Mouse (Mus musculus): ENCODE measurements around the gene Efs. TPM values are rescaled to one million over a fixed set of nuclear protein-coding genes. Genes with fewer than 3 reads are reported as not detected.

The Efs gene
- polyA plus RNA-seq, 1 experiment from 2014 or later, result 32.1 TPM

- peak; percentile 87 for ATAC-seq (replicated peaks; ENCODE audit: low FRiP score)
- WGBS, result under 1% methylated on average over 49 of the region's 61 CpGs
- peaks cover 1% of the 10 kb centered on the region; the same call in 1 of the 2 replicates for H3K36me3 ChIP-seq
Measured at GRCm38 (mm10) chr14:54877048-54877715, 48.7 kb downstream of the Efs start, which contains the start of gene Ppp1r3e. Gene Ppp1r3e, minus strand, starts transcription at chr14:54877550.

GRCm38 (mm10) chr14:54876539-54877047, 49.3 kb downstream of the Efs start:
- H3K4me2 ChIP-seq, result peak overlapping the region; percentile 100
- peak overlapping the region; percentile 65 for H3K9ac ChIP-seq
- peaks cover 18% of the 10 kb centered on the region for H3K4me1 ChIP-seq
- ATAC-seq (replicated peaks; ENCODE audit: low FRiP score), result peak; percentile 90
- H3K27ac ChIP-seq, result peak overlapping the region; percentile 90
- peak overlapping the region; percentile 72 for H3K4me3 ChIP-seq (replicated peaks)
- H3K9me3 ChIP-seq (replicated peaks), result no peaks in the 10 kb centered on the region
- peaks cover 4% of the 10 kb centered on the region; the same call in 1 of the 2 replicates for H3K36me3 ChIP-seq
- WGBS, result under 1% methylated on average over 71 of the region's 72 CpGs
- H3K27me3 ChIP-seq, result peaks cover 4% of the 10 kb centered on the region; the same call in 1 of the 2 replicates

More at GRCm38 (mm10) chr14:54877048-54877715, 48.7 kb downstream of the Efs start, which contains the start of gene Ppp1r3e:
- H3K9me3 ChIP-seq (replicated peaks), result no peaks in the 10 kb centered on the region
- H3K27me3 ChIP-seq, result peaks cover 4% of the 10 kb centered on the region; the same call in 1 of the 2 replicates
- peak within 1 kb of the TSS; percentile 72 for H3K4me3 ChIP-seq (replicated peaks)
- peaks cover 18% of the 10 kb centered on the region for H3K4me1 ChIP-seq
- peak within 1 kb of the TSS; percentile 90 for H3K27ac ChIP-seq
- peak within 1 kb of the TSS; percentile 100 for H3K4me2 ChIP-seq
- H3K9ac ChIP-seq, result peak within 1 kb of the TSS; percentile 65

- peaks cover 4% of the 10 kb centered on the region; the same call in 1 of the 2 replicates for H3K36me3 ChIP-seq
- peaks cover 18% of the 10 kb centered on the region for H3K4me1 ChIP-seq
- peak; percentile 34 for ATAC-seq (replicated peaks; ENCODE audit: low FRiP score)
- WGBS, result 2% methylated on average over 36 of the region's 36 CpGs
- H3K27me3 ChIP-seq, result peaks cover 4% of the 10 kb centered on the region; the same call in 1 of the 2 replicates
- peak overlapping the region; percentile 72 for H3K4me3 ChIP-seq (replicated peaks)
- no peaks in the 10 kb centered on the region for H3K9me3 ChIP-seq (replicated peaks)
- H3K4me2 ChIP-seq, result peak overlapping the region; percentile 100
- H3K27ac ChIP-seq, result peak overlapping the region; percentile 90
- H3K9ac ChIP-seq, result peak overlapping the region; percentile 65
Measured at GRCm38 (mm10) chr14:54875844-54876538, 49.9 kb downstream of the Efs start.

- 86% methylated on average over 3 of the region's 3 CpGs for WGBS
- Histone ChIP-seq H3K27me3 (peaks cover 4% of the 10 kb centered on the region; the same call in 1 of the 2 replicates), H3K36me3 (peaks cover 4% of the 10 kb centered on the region; the same call in 1 of the 2 replicates), H3K27ac (no peak overlapping the region), H3K9ac (no peak overlapping the region), H3K4me1 (peaks cover 18% of the 10 kb centered on the region), H3K4me3 (replicated peaks) (no peak overlapping the region), H3K9me3 (replicated peaks) (no peaks in the 10 kb centered on the region), H3K4me2 (no peak overlapping the region)
- no peak for ATAC-seq (replicated peaks; ENCODE audit: low FRiP score)
Measured at GRCm38 (mm10) chr14:54874165-54874564, 51.8 kb downstream of the Efs start.

- H3K4me2 ChIP-seq, result no peak within 1 kb of the TSS
- no peak within 1 kb of the TSS for H3K4me3 ChIP-seq (replicated peaks)
- no peak within 1 kb of the TSS for H3K27ac ChIP-seq
- WGBS, result 87% methylated on average over 5 of the region's 5 CpGs
- H3K36me3 ChIP-seq, result peaks cover 4% of the 10 kb centered on the region; the same call in 1 of the 2 replicates
- no peaks in the 10 kb centered on the region for H3K9me3 ChIP-seq (replicated peaks)
- no peak for ATAC-seq (replicated peaks; ENCODE audit: low FRiP score)
- H3K4me1 ChIP-seq, result peaks cover 6% of the 10 kb centered on the region
- H3K9ac ChIP-seq, result no peak within 1 kb of the TSS
- no peaks in the 10 kb centered on the region; the same call in 1 of the 2 replicates for H3K27me3 ChIP-seq
Measured at GRCm38 (mm10) chr14:54870861-54871260, 55.1 kb downstream of the Efs start, which contains the start of gene Homez. Gene Homez, minus strand, starts transcription at chr14:54870961.

GRCm38 (mm10) chr14:54868026-54868425, 57.9 kb downstream of the Efs start:
- no peak for ATAC-seq (replicated peaks; ENCODE audit: low FRiP score)
- H3K9ac ChIP-seq, result no peak overlapping the region
- no peak overlapping the region for H3K27ac ChIP-seq
- peaks cover 4% of the 10 kb centered on the region; the same call in 1 of the 2 replicates for H3K36me3 ChIP-seq
- no peaks in the 10 kb centered on the region for H3K9me3 ChIP-seq (replicated peaks)
- H3K27me3 ChIP-seq, result no peaks in the 10 kb centered on the region
- no peak overlapping the region for H3K4me3 ChIP-seq (replicated peaks)
- H3K4me2 ChIP-seq, result no peak overlapping the region
- peaks cover 7% of the 10 kb centered on the region; the same call in 1 of the 2 replicates for H3K4me1 ChIP-seq
- 87% methylated on average over 4 of the region's 4 CpGs for WGBS

GRCm38 (mm10) chr14:54866936-54867335, 59.0 kb downstream of the Efs start:
- 60% methylated on average over 5 of the region's 5 CpGs for WGBS
- no peak for ATAC-seq (replicated peaks; ENCODE audit: low FRiP score)
- H3K4me2 ChIP-seq, result no peak overlapping the region

More at GRCm38 (mm10) chr14:54866936-54867335, 59.0 kb downstream of the Efs start:
- Histone ChIP-seq H3K27ac (no peak overlapping the region), H3K4me1 (peaks cover 13% of the 10 kb centered on the region; the same call in 1 of the 2 replicates), H3K36me3 (peaks cover under 1% of the 10 kb centered on the region; the same call in 1 of the 2 replicates), H3K4me3 (replicated peaks) (no peak overlapping the region), H3K27me3 (no peaks in the 10 kb centered on the region), H3K9ac (no peak overlapping the region), H3K9me3 (replicated peaks) (no peaks in the 10 kb centered on the region)

MicroRNAs encoded within 50 kb of the gene (microRNA counts, 519-probe panel; counts per million panel counts)
- microRNA mmu-miR-208a (1,763 counts per million, percentile 10 among the panel's probes with 10 or more counts), microRNA mmu-miR-208b (31.7 counts per million)

Small RNA genes within 50 kb of the gene (microRNA-seq; reads per million reads assigned to microRNA genes)
- gene Mir208a (3.1 reads per million, percentile 15 among the genes with 10 or more reads in this experiment), gene Mir208b (34.0 reads per million, percentile 44 among the genes with 10 or more reads in this experiment)

Other genes with a start within 250 kb of the Efs start
- gene 1700123O20Rik, start 239.9 kb downstream of the Efs start, polyA plus RNA-seq (2015; fragmentation: Nextera tagmentation; extraction: Ambion mirVana), result 85.9 and 88.7 TPM in 2 replicates
- gene Acin1, start 239.2 kb downstream of the Efs start, polyA plus RNA-seq (2015; fragmentation: Nextera tagmentation; extraction: Ambion mirVana), result 142 and 145 TPM in 2 replicates
- 0.09 and 0.21 TPM in 2 replicates for gene Gm29776, start 227.3 kb downstream of the Efs start, polyA plus RNA-seq (2015; fragmentation: Nextera tagmentation; extraction: Ambion mirVana)
- gene Cebpe, start 214.0 kb downstream of the Efs start, polyA plus RNA-seq (2015; fragmentation: Nextera tagmentation; extraction: Ambion mirVana), result 0.21 TPM in 1 of 2 replicates, not detected in the other
- gene Slc7a8, start 144.2 kb downstream of the Efs start, polyA plus RNA-seq (2015; fragmentation: Nextera tagmentation; extraction: Ambion mirVana), result 12.8 and 14.2 TPM in 2 replicates
- gene Rnf212b, start 112.0 kb downstream of the Efs start, polyA plus RNA-seq (2015; fragmentation: Nextera tagmentation; extraction: Ambion mirVana), result not detected in 2 replicates
- gene Homez, start 55.2 kb downstream of the Efs start, polyA plus RNA-seq (2015; fragmentation: Nextera tagmentation; extraction: Ambion mirVana), result 18.0 and 18.3 TPM in 2 replicates
- gene Ppp1r3e, start 48.6 kb downstream of the Efs start, polyA plus RNA-seq (2015; fragmentation: Nextera tagmentation; extraction: Ambion mirVana), result 1.9 and 2.2 TPM in 2 replicates
- 4.0 and 4.7 TPM in 2 replicates for gene Bcl2l2, start 42.7 kb downstream of the Efs start, polyA plus RNA-seq (2015; fragmentation: Nextera tagmentation; extraction: Ambion mirVana)
- gene Gm20521, start 42.7 kb downstream of the Efs start, polyA plus RNA-seq (2015; fragmentation: Nextera tagmentation; extraction: Ambion mirVana), result 0.14 and 0.75 TPM in 2 replicates
- 144 and 157 TPM in 2 replicates for gene Pabpn1, start 33.6 kb downstream of the Efs start, polyA plus RNA-seq (2015; fragmentation: Nextera tagmentation; extraction: Ambion mirVana)
- gene Slc22a17, start 13.0 kb downstream of the Efs start, polyA plus RNA-seq (2015; fragmentation: Nextera tagmentation; extraction: Ambion mirVana), result 47.6 and 53.8 TPM in 2 replicates
- gene Il25, start 6.6 kb upstream of the Efs start, polyA plus RNA-seq (2015; fragmentation: Nextera tagmentation; extraction: Ambion mirVana), result not detected in 2 replicates
- gene Cmtm5, start 10.1 kb upstream of the Efs start, polyA plus RNA-seq (2015; fragmentation: Nextera tagmentation; extraction: Ambion mirVana), result 0.96 and 2.0 TPM in 2 replicates
- 1.6 TPM in 2 replicates for gene Myh6, start 40.8 kb upstream of the Efs start, polyA plus RNA-seq (2015; fragmentation: Nextera tagmentation; extraction: Ambion mirVana)
- not detected in 2 replicates for gene Gm17428, start 50.8 kb upstream of the Efs start, polyA plus RNA-seq (2015; fragmentation: Nextera tagmentation; extraction: Ambion mirVana)
- 4.4 and 6.3 TPM in 2 replicates for gene Myh7, start 68.5 kb upstream of the Efs start, polyA plus RNA-seq (2015; fragmentation: Nextera tagmentation; extraction: Ambion mirVana)
- 79.5 and 85.4 TPM in 2 replicates for gene Ngdn, start 89.3 kb upstream of the Efs start, polyA plus RNA-seq (2015; fragmentation: Nextera tagmentation; extraction: Ambion mirVana)
- gene Zfhx2, start 166.2 kb upstream of the Efs start, polyA plus RNA-seq (2015; fragmentation: Nextera tagmentation; extraction: Ambion mirVana), result 6.0 and 6.5 TPM in 2 replicates
- gene Thtpa, start 168.7 kb upstream of the Efs start, polyA plus RNA-seq (2015; fragmentation: Nextera tagmentation; extraction: Ambion mirVana), result 21.0 and 21.5 TPM in 2 replicates
- 15.9 and 18.9 TPM in 2 replicates for gene Ap1g2, start 180.5 kb upstream of the Efs start, polyA plus RNA-seq (2015; fragmentation: Nextera tagmentation; extraction: Ambion mirVana)
- 0.59 and 1.2 TPM in 2 replicates for gene Jph4, start 190.8 kb upstream of the Efs start, polyA plus RNA-seq (2015; fragmentation: Nextera tagmentation; extraction: Ambion mirVana)

Data from kidney, embryonic 15.5 days (tissue).